Mouse (Mus musculus) CD4-positive, CD25-positive, alpha-beta regulatory T cell, adult 4 months (primary cell): ENCODE measurements around the gene Prpf31. TPM values are rescaled to one million over a fixed set of nuclear protein-coding genes. Genes with fewer than 3 reads are reported as not detected.
"Not testable (repeated sequence)": the region's sequence is repeated elsewhere in the genome, so short reads cannot be mapped to it uniquely, and the experiment has no call there.

Source experiments
- ATAC-seq: one replicate; pipeline ENCODE4 v1.8.0; 2017
- polyA plus RNA-seq, 2 experiments: library from polyadenylated mRNA; unstranded; fragments of 100-300 nt; shearing (Covaris generic); gene quantifications; one replicate each; pipeline ENCODE4 v1.2.1; 2017

Prpf31 gene
- polyA plus RNA-seq, result 100 to 1,000 TPM in 1 of 2 experiments, 10 to 100 TPM in 1; 95.1 to 114 TPM

GRCm38 (mm10) chr7:3629543-3630477 is at the start of gene Prpf31, which contains the start of gene Tfpt:
Gene Prpf31, plus strand, starts transcription at chr7:3629985.
Gene Tfpt, minus strand, starts transcription at chr7:3629929.
- ATAC-seq, result peak; percentile 93

DNA sequence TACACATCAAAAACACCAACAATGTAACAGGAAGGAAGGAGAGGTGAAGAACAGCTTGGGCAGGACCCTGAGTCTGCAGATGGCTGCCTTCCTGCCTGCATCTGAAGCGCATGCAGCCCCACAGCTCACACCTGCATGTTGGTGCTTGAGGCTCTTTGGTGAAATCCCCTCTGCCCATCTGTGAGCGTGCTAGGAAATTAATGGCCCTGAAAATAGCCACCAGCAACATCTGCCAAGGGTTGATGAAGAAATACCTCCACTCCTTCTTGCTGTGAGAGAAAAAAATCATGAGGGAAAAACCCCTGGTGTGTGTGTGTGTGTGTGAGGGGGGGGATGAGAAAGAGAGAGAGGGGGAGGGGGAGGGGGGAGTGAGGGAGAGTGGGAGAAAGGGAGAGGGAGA is 49.8 kb upstream of the Prpf31 start:
- ATAC-seq, result no peak

GRCm38 (mm10) chr7:3585763-3586162 is 44.0 kb upstream of the Prpf31 start:
- ATAC-seq, result no peak

- ATAC-seq, result no peak
Observed at GRCm38 (mm10) chr7:3586255-3586654, 43.5 kb upstream of the Prpf31 start.

- no peak for ATAC-seq
Observed at GRCm38 (mm10) chr7:3587292-3587691, 42.5 kb upstream of the Prpf31 start.

- ATAC-seq, result no peak
Observed at GRCm38 (mm10) chr7:3590550-3590949, 39.2 kb upstream of the Prpf31 start.

DNA sequence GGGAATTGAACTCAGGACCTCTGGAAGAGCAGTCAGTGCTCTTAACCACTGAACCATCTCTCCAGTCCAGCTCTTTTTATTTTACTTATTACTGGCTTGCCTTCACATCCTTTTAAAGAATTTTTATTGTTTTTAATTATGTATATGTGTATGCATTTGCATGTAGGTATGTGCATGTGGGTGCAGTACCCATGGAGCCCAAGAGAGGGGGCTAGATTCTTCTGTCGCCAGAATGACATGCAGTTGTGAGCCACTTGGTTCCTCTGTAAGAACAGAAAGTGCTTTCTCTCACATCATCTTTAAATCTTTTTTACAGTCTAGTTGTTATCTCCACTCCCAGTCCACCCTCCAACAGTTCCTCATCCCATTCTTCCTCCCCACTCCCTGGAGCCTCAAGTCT is 38.3 kb upstream of the Prpf31 start:
- ATAC-seq, result no peak

DNA sequence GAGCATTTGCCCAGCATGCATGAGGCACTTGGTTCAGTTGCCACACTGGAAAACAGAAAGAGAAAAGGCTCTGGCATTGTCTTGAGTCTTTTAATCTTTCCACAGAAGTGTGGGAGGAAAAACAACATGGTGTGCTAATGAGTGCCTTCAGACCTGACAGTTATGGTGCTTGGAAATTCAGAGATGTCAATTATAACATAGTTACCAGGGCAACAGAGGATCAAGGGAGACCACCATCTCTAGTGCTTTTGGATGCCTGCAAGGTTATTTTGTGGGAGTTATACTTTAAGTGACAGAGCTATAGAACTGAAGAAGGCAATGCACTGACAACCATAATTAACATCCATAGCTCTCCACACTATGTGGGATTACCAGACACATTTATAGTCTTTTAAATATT is 35.9 kb upstream of the Prpf31 start:
- no peak for ATAC-seq

DNA sequence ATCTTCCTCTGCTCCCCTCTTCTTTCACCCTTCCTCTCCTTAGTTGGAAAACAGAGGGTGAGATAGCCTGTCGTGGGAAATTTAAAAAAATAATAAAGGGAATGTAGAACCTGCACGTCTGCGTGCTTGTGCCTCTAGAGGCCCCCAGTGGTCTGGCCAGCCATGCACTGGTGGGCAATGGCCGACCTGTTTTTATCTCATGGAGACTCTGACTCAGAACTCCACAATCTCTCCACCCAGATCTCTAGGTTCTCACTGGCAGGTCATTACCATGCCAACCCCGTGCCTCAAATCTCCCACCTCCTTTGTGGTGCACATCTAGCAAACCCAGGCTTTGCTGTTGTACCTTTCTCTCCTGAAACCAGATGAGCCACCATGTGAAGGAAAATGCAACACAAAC is 35.1 kb upstream of the Prpf31 start:
- peak; percentile 57 for ATAC-seq

GRCm38 (mm10) chr7:3595146-3595545 is 34.6 kb upstream of the Prpf31 start:
- peak; percentile 94 for ATAC-seq

GRCm38 (mm10) chr7:3597755-3598154 is 32.0 kb upstream of the Prpf31 start:
- ATAC-seq, result not testable (repeated sequence)

DNA sequence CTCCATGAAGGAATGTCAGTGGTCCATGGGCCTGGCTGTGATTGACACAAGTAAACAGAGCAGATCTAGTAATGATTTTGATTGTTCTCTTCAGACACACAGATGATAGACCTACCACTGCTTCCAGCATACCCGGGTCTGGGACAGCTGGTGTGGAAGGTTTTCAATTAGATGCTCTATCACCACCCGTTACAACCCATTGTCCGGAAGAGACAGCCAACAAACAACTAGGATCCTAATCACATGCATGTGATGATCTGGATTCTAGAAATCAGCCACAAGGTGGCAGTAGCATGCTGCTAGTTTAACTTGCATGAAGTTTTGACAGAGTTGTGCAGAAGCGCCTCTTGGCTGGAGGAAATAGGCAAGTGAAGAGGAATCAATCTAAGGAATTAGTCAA is 28.7 kb upstream of the Prpf31 start:
- ATAC-seq, result peak; percentile 94

- no peak for ATAC-seq
Observed at GRCm38 (mm10) chr7:3606798-3607197, 23.0 kb upstream of the Prpf31 start.

DNA sequence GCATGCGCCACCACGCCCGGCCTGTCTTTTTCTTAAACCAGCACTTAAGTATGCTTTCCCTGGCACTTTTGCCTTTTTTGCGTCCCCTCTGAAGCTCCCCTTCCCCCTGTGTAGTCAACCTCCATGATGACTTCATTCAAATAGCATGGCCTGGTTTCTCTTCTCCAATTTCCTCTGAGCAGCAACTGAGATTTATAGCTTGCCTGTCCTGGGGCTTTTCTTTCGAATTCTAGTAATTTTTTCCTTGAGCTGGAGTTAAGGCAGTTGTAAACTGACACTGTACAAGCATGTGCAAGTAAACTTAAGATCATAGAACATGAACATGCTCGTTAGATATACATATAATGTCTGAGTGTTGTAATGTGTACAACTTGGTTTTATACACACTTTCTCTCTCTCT is 22.4 kb upstream of the Prpf31 start:
- no peak for ATAC-seq

DNA sequence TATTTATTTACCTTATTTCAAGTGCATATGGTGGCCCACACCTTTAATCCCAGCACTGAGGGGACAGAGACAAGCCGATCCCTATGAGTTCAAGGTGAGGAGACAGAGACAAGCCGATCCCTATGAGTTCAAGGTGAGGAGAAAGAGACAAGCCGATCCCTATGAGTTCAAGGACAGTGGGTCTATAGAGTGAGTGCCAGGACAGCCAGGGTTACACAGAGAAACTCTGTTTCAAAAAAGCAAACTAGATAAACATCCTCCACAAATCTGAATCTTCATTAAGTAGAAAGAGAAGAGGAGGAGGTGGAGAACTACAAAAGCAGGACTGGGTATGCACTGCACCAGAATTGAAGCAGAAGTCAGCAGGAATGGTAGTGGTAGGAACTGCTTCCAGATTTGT is 21.1 kb upstream of the Prpf31 start:
- no peak for ATAC-seq

- ATAC-seq, result no peak
Observed at GRCm38 (mm10) chr7:3609082-3609481, 20.7 kb upstream of the Prpf31 start.

- ATAC-seq, result no peak
Observed at GRCm38 (mm10) chr7:3610437-3610836, 19.3 kb upstream of the Prpf31 start.

- no peak for ATAC-seq
Observed at GRCm38 (mm10) chr7:3611006-3611405, 18.8 kb upstream of the Prpf31 start.

- no peak for ATAC-seq
Observed at GRCm38 (mm10) chr7:3614021-3614420, 15.8 kb upstream of the Prpf31 start.

DNA sequence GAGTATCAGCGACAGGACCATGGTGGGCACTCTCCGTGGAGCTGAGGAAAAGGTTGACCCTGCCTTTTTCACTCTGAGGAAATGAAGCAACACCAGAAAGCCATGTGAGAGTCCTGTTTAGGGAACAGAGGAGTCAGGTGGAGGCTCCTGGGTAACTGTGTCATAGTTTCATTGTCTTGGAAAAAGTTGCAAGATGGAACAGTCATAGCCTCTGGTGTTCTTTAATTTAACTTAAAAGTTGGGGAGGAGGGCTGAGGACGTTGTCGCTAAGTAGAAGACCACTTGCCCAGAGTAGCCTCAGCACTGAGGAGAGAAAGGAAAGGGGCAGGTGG is 13.8 kb upstream of the Prpf31 start, which contains the start of gene Oscar:
Gene Oscar (minus strand): TSS at position 101 of the 332 bp plus-strand sequence.
- no peak for ATAC-seq

- peak; percentile 45 for ATAC-seq
Observed at GRCm38 (mm10) chr7:3616389-3617241, 13.2 kb upstream of the Prpf31 start.

- ATAC-seq, result peak; percentile 99
Observed at GRCm38 (mm10) chr7:3617242-3617995, 12.4 kb upstream of the Prpf31 start, which contains the start of gene Ndufa3. Gene Ndufa3, plus strand, starts transcription at chr7:3617373.

DNA sequence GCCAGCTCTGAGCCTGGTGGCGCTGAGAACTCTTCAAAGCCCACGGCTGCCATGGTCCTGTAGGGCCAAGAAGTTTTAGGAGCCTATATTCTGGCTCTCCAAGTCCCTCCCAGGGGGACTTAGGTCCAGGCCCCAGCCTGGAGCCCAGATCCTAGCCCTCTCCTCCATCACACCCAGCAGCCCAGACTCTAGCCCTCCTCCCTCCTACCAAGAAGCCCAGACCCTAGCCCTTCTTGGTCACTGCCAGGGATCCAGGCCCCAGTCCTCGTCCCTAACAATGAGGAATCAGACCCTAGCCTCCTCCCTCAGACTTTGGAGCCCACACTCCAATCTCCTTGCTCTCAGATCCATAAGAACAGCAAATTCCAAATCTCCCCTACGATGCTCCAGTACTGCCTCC is 755 bp upstream of the Prpf31 start:
- ATAC-seq, result peak; percentile 2
